Mouse (Mus musculus) adrenal gland, adult 8-10 months (tissue): ENCODE measurements around the gene Map9. TPM values are rescaled to one million over a fixed set of nuclear protein-coding genes. Genes with fewer than 3 reads are reported as not detected.
"Not testable (repeated sequence)": the region's sequence is repeated elsewhere in the genome, so short reads cannot be mapped to it uniquely, and the experiment has no call there.

Experiments used
- DNase-seq: peaks from one replicate; pipeline ENCODE4 v3.0.0; 2022
- total RNA-seq, 4 experiments: library from RNA; stranded (reverse); gene quantifications; 2 replicates each; pipeline ENCODE4 v1.2.4; 2022

The Map9 gene
- 1 to 10 TPM; 7.5 to 7.9 (median 7.7) TPM for total RNA-seq

GRCm38 (mm10) chr3:82357797-82358524 lies at the start of gene Map9:
Map9 (plus strand) TSS chr3:82358044.
- peak; percentile 99 for DNase-seq

- no peak for DNase-seq
Measured at GRCm38 (mm10) chr3:82315728-82316127, 42.1 kb upstream of the Map9 start.

- DNase-seq: not testable (repeated sequence)
Measured at GRCm38 (mm10) chr3:82326736-82327135, 31.1 kb upstream of the Map9 start.

GRCm38 (mm10) chr3:82332067-82332466 lies 25.8 kb upstream of the Map9 start:
- no peak for DNase-seq

GRCm38 (mm10) chr3:82332536-82332935 lies 25.3 kb upstream of the Map9 start:
- no peak for DNase-seq

GRCm38 (mm10) chr3:82333128-82333969 lies 24.5 kb upstream of the Map9 start:
- DNase-seq: peak; percentile 13

- DNase-seq: no peak
Measured at GRCm38 (mm10) chr3:82340111-82340510, 17.7 kb upstream of the Map9 start.

GRCm38 (mm10) chr3:82348277-82348860 lies 9.5 kb upstream of the Map9 start:
- DNase-seq: no peak

- no peak for DNase-seq
Measured at GRCm38 (mm10) chr3:82350321-82350720, 7.5 kb upstream of the Map9 start.

- DNase-seq: no peak
Measured at GRCm38 (mm10) chr3:82357340-82357739, 504 bp upstream of the Map9 start.

GRCm38 (mm10) chr3:82359036-82359435 lies 1.2 kb downstream of the Map9 start:
- no peak for DNase-seq

GRCm38 (mm10) chr3:82362452-82362851 lies 4.6 kb downstream of the Map9 start:
- DNase-seq: no peak

- DNase-seq: no peak
Measured at GRCm38 (mm10) chr3:82364505-82364904, 6.7 kb downstream of the Map9 start.

- no peak for DNase-seq
Measured at GRCm38 (mm10) chr3:82364988-82365387, 7.1 kb downstream of the Map9 start.

GRCm38 (mm10) chr3:82369063-82369860 lies 11.4 kb downstream of the Map9 start:
- no peak for DNase-seq

- no peak for DNase-seq
Measured at GRCm38 (mm10) chr3:82370439-82371011, 12.7 kb downstream of the Map9 start.

GRCm38 (mm10) chr3:82376965-82377364 lies 19.1 kb downstream of the Map9 start:
- DNase-seq: no peak

GRCm38 (mm10) chr3:82382325-82382724 lies 24.5 kb downstream of the Map9 start:
- DNase-seq: peak; percentile 48

GRCm38 (mm10) chr3:82385091-82385490 lies 27.2 kb downstream of the Map9 start:
- no peak for DNase-seq

GRCm38 (mm10) chr3:82405830-82406229 lies 48.0 kb downstream of the Map9 start:
- no peak for DNase-seq

- DNase-seq: no peak
Measured at GRCm38 (mm10) chr3:82406336-82406735, 48.5 kb downstream of the Map9 start.

GRCm38 (mm10) chr3:82407432-82407831 lies 49.6 kb downstream of the Map9 start:
- DNase-seq: no peak
